Mouse (Mus musculus): ENCODE measurements at regions not wholly inside any gene's neighbourhood (a gene's known extent, or its start where the extent isn't known, plus 50 kb on each side); places are given as distances from the start of the nearest gene placed in this dataset.

DNA sequence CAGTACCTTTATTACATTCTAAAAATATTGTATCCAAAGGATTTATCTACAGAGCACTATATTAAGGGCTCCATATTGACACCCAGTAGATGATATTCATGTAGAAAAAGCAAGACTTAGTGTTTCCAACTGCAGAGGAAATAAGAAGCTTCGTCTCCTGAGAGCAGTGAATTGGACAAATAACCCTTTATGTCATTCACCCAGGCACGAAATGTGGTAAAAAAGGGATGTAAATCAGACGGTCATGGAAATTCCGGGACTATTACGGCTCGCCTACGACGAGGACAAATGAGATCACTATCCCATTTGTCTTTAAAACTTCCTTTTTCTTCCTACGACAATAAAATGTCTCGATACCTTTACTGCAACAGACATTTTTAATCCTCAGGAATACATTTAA is 104.8 kb upstream of the E2f7 start:
- peak; percentile 0 for DNase-seq (ENCODE audit: extremely low read depth)
- Histone ChIP-seq H3K4me3 (replicated peaks in 1 of 3; ENCODE audit: low read depth in 2 of 3, low read length in 2 of 3, poor library complexity in 1 of 3) (no peak overlapping the region), H3K9me3 (replicated peaks; ENCODE audit: low read length) (no peaks in the 10 kb centered on the region), H3K27me3 (replicated peaks) (no peaks in the 10 kb centered on the region), H3K9ac (ENCODE audit: insufficient read depth, low read depth) (no peak overlapping the region), H3K4me2 (ENCODE audit: insufficient read depth, low read depth, poor library complexity, severe bottlenecking) (no peak overlapping the region), H3K4me1 (ENCODE audit: control insufficient read depth in 1 of 2, insufficient read depth in 2 of 2) (no peaks in the 10 kb centered on the region), H3K36me3 (replicated peaks in 1 of 2; ENCODE audit: control insufficient read depth in 1 of 2, insufficient read depth in 1 of 2, low read length in 1 of 2) (no peaks in the 10 kb centered on the region), H3K27ac (ENCODE audit: insufficient read depth, low read depth) (no peak overlapping the region), H3K79me2 (replicated peaks; ENCODE audit: control insufficient read depth, extremely low read depth, insufficient read depth, poor library complexity, severe bottlenecking) (no peaks in the 10 kb centered on the region)
- TF ChIP-seq E2F4 (IDR thresholded peaks at IDR 0.05; ENCODE audit: insufficient replicate concordance, low read depth, low read length) (no peak), MXI1 (IDR thresholded peaks at IDR 0.05; ENCODE audit: low read depth, low read length) (no peak), POLR2AphosphoS2 (IDR thresholded peaks at IDR 0.05; ENCODE audit: low read depth, low read length) (no peak), POLR2A (IDR thresholded peaks at IDR 0.05; ENCODE audit: low read depth, low read length) (no peak), GABPA (IDR thresholded peaks at IDR 0.05; ENCODE audit: insufficient replicate concordance, low read depth, low read length) (no peak), KAT2A (IDR thresholded peaks at IDR 0.05; ENCODE audit: insufficient replicate concordance, low read length) (no peak), ZNF384 (IDR thresholded peaks at IDR 0.05; ENCODE audit: low read depth, low read length) (no peak), SMC3 (IDR thresholded peaks at IDR 0.05; ENCODE audit: low read depth, low read length) (no peak), TCF12 (IDR thresholded peaks at IDR 0.05; ENCODE audit: low read depth, low read length) (no peak), MEF2A (IDR thresholded peaks at IDR 0.05; ENCODE audit: borderline replicate concordance, low read depth, low read length) (no peak), NRF1 (IDR thresholded peaks at IDR 0.05; ENCODE audit: low read depth, low read length) (no peak), HCFC1 (IDR thresholded peaks at IDR 0.05; ENCODE audit: low read depth, low read length) (no peak)
- in situ Hi-C loops (cut with MboI; ENCODE audit: low pct_ligation_motif_present, low pct_unique_long_range_greater_than_20kb, low sequenced_read_pairs): no loop called here
- dilution Hi-C loops (cut with MboI; ENCODE audit: extremely low pct_ligation_motif_present, extremely low pct_unique_long_range_greater_than_20kb, low sequenced_read_pairs): no loop called here

DNA sequence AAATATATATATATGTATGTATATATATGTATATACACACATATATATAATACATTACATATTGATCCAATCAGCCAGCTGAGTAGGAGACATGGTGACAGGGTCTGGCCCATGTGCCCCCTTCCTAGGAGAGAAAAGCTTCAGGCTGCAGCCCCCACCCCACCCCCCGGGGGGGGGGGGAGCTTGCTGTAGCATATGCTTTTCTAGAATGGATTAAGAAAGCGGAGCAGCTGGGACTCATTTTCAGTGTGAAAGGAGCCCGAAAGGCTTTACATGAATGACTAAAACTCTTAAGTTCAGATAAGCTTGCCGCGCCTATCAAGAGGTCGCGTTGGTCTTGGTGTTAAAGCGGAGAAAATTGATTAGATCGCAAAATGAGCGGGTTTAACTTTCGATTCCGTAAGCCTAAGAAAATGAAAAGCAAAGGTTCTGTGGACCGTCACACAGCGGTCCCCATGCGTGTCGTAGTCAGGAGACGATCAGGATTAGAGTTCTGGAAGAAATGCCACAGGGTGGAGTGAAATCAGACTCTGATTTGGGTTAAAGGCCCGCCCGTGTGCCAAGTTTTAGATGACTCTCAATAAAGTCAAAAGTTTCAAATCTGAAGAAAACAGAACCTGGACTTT is 103.1 kb upstream of the E2f7 start:
- Histone ChIP-seq H3K27ac (ENCODE audit: insufficient read depth, low read depth) (no peak overlapping the region), H3K9ac (ENCODE audit: insufficient read depth, low read depth) (no peak overlapping the region), H3K4me1 (ENCODE audit: control insufficient read depth in 1 of 2, insufficient read depth in 2 of 2) (no peaks in the 10 kb centered on the region), H3K4me2 (ENCODE audit: insufficient read depth, low read depth, poor library complexity, severe bottlenecking) (no peak overlapping the region), H3K9me3 (replicated peaks; ENCODE audit: low read length) (no peaks in the 10 kb centered on the region), H3K79me2 (replicated peaks; ENCODE audit: control insufficient read depth, extremely low read depth, insufficient read depth, poor library complexity, severe bottlenecking) (no peaks in the 10 kb centered on the region), H3K4me3 (replicated peaks in 1 of 3; ENCODE audit: low read depth in 2 of 3, low read length in 2 of 3, poor library complexity in 1 of 3) (no peak overlapping the region), H3K36me3 (replicated peaks in 1 of 2; ENCODE audit: control insufficient read depth in 1 of 2, insufficient read depth in 1 of 2, low read length in 1 of 2) (no peaks in the 10 kb centered on the region), H3K27me3 (replicated peaks) (no peaks in the 10 kb centered on the region)
- DNase-seq (ENCODE audit: extremely low read depth): no peak
- no peak for TF ChIP-seq IRF4 (IDR thresholded peaks at IDR 0.05; ENCODE audit: low read depth, low read length)
- TF ChIP-seq JUN (IDR thresholded peaks at IDR 0.05; ENCODE audit: insufficient read depth, low read depth, low read length): no peak
- no peak for TF ChIP-seq EP300 (IDR thresholded peaks at IDR 0.05; ENCODE audit: low read length)
- no peak for TF ChIP-seq TBP (conservative IDR thresholded peaks at IDR 0.05; ENCODE audit: low read depth, low read length)
- TF ChIP-seq JUND (conservative IDR thresholded peaks at IDR 0.05; ENCODE audit: low read depth, low read length): no peak
- dilution Hi-C loops (cut with MboI; ENCODE audit: extremely low pct_ligation_motif_present, extremely low pct_unique_long_range_greater_than_20kb, low sequenced_read_pairs) (no loop called here), in situ Hi-C loops (cut with MboI; ENCODE audit: low pct_ligation_motif_present, low pct_unique_long_range_greater_than_20kb, low sequenced_read_pairs) (no loop called here)

Measured in CH12.LX (cell line).